Mouse (Mus musculus) midbrain, embryonic 13.5 days (tissue): ENCODE measurements around the gene Ugt1a8. TPM values are rescaled to one million over a fixed set of nuclear protein-coding genes. Genes with fewer than 3 reads are reported as not detected.
"Not testable (repeated sequence)": the region's sequence is repeated elsewhere in the genome, so short reads cannot be mapped to it uniquely, and the experiment has no call there.

Experiments used
- ATAC-seq: fragments of 200-750 bp; cut with Nextera tagmentation; 2 replicates; pipeline ENCODE4 v1.8.0; 2017; ENCODE audit warnings: mild to moderate bottlenecking, moderate TSS enrichment, moderate library complexity
- H3K27ac ChIP-seq: fragments of 300-500 bp; sonication (generic); 2 replicates; pipeline ENCODE4 v1.5.1; 2015; ENCODE audit warnings: inconsistent platforms, mild to moderate bottlenecking, moderate library complexity
- H3K27me3 ChIP-seq: fragments of 300-500 bp; sonication (generic); 2 replicates; pipeline ENCODE4 v1.6.1; 2015; ENCODE audit warnings: mild to moderate bottlenecking, inconsistent platforms
- H3K36me3 ChIP-seq: fragments of 300-500 bp; sonication (generic); 2 replicates; pipeline ENCODE4 v1.6.1; 2015; ENCODE audit warnings: mild to moderate bottlenecking, inconsistent platforms
- H3K4me1 ChIP-seq: fragments of 300-500 bp; sonication (generic); replicated peaks from 2 replicates; pipeline ENCODE4 v1.6.1; 2015; ENCODE audit warnings: inconsistent platforms
- H3K4me2 ChIP-seq: fragments of 300-500 bp; sonication (generic); replicated peaks from 2 replicates; pipeline ENCODE4 v1.6.1; 2015; ENCODE audit warnings: moderate library complexity, mild to moderate bottlenecking, inconsistent platforms
- H3K4me3 ChIP-seq: fragments of 300-500 bp; sonication (generic); replicated peaks from 2 replicates; pipeline ENCODE4 v1.5.1; 2015; ENCODE audit warnings: mild to moderate bottlenecking, inconsistent platforms
- H3K9ac ChIP-seq: fragments of 300-500 bp; sonication (generic); replicated peaks from 2 replicates; pipeline ENCODE4 v1.6.1; 2015; ENCODE audit warnings: mild to moderate bottlenecking, inconsistent platforms
- H3K9me3 ChIP-seq: fragments of 300-500 bp; sonication (generic); 2 replicates; pipeline ENCODE4 v1.6.1; 2016; ENCODE audit warnings: mild to moderate bottlenecking, inconsistent platforms
- WGBS: fragments of 180-500 bp; shearing (Covaris S2); methylation state at CpG from one replicate; pipeline ENCODE4 v1.1.7; 2015; 5-methylcytosine and 5-hydroxymethylcytosine counted together
- polyA plus RNA-seq: library from polyadenylated mRNA; unstranded; fragments of >200 nt; fragmentation: Nextera tagmentation; extraction: Ambion mirVana; gene quantifications from 2 replicates; pipeline ENCODE4 v1.2.1, GENCODE M21; 2015

Gene Ugt1a8
- polyA plus RNA-seq, 1 experiment from 2014 or later: not detected

DNA sequence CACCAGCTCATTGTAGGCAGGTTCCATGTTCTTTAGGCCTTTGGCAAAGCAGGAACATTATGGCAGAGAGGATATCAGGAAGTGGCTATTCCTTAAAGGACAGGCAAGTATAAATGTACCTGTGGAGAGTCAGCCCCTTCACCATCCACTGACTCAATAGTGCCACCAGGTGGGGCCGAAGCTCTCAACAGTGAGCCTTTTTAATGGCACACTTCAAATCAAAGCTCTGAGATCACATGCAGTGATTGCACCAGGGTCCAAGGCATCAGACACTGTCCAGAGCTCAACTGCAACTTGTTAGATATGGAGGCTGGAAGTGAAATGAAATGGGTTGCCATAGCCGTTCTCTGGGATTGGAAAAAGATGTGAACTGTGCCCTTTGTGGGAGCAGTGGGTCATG, 57.7 kb downstream of the Ugt1a8 start:
- ATAC-seq: not testable (repeated sequence)
- WGBS: 78% methylated on average over 2 of the region's 2 CpGs

DNA sequence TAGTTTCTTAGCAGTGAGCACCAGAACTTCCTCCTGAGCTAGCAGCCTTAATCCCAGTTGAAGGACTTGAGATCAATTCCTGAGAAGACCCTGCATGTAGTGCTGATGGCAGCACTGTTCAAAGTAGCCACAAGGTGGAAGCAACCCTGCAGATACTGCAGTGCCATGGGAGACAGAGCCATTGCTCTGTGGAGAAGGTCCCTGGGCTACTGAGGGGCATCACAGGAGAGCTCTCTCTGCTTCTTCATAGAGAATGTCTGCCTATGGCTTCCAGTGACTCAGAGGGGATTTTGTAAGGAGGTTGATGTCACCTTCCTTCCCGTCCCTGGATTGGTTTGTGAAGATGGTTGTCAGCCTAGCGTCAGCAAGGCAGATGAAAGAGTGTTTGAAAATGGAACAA, 62.5 kb downstream of the Ugt1a8 start:
- 85% methylated on average over 2 of the region's 2 CpGs for WGBS
- not testable (repeated sequence) for H3K9me3 ChIP-seq, H3K4me3 ChIP-seq, H3K9ac ChIP-seq, H3K4me1 ChIP-seq, H3K27me3 ChIP-seq, ATAC-seq, H3K4me2 ChIP-seq, H3K36me3 ChIP-seq, H3K27ac ChIP-seq

More for the DNA sequence above, 57.7 kb downstream of the Ugt1a8 start:
- H3K4me1 ChIP-seq, H3K9ac ChIP-seq, H3K4me3 ChIP-seq, H3K36me3 ChIP-seq, H3K27ac ChIP-seq, H3K9me3 ChIP-seq, H3K27me3 ChIP-seq, H3K4me2 ChIP-seq: not testable (repeated sequence)

DNA sequence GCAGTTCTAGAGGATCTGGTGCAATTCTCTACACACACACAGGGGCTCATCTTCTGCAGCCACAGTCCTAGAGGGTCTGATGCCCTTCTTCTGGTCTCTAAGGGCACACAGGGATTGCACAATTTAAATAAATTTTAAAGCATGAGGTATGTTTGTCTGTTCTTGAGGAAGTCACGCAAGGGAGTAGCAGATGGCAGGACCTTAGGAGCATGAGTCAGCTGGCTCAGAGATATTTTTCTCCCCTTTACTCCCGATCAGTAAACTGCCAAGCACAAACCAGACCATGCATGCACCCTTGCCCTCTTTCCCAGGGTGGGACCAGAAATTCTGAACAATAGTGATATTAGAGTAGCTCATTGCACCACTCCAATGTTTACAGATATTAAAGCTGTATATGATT, 70.8 kb downstream of the Ugt1a8 start:
- Histone ChIP-seq H3K4me3 (no peak overlapping the region), H3K4me1 (no peaks in the 10 kb centered on the region), H3K4me2 (no peak overlapping the region), H3K9me3 (no peaks in the 10 kb centered on the region), H3K36me3 (no peaks in the 10 kb centered on the region), H3K9ac (no peak overlapping the region), H3K27me3 (no peaks in the 10 kb centered on the region), H3K27ac (no peak overlapping the region)
- ATAC-seq: no peak
- 89% methylated on average over 2 of the region's 2 CpGs for WGBS

DNA sequence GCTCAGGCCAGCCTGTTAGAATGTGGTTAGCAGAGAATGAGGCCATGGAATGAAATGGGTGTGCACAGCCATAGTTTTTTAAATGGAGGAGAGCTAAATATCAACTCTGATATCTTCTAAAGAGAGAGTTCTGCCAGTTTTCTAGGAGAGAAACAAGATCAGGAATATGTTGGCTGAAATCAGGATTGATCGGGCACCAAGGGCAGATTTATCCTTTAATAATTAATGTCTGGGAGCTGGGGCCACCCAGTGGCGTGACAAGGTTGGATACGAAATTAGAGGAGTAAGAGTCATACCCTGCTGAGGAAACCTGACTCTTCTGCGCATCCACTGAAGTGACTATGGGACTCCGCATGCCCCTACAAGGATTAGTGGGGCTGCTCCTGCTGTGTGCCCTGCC, 78.1 kb downstream of the Ugt1a8 start, which contains the start of gene Ugt1a5:
Gene Ugt1a5 (plus strand): TSS at position 302 of the 400 bp plus-strand sequence.
- Histone ChIP-seq H3K36me3 (no peaks in the 10 kb centered on the region), H3K4me2 (no peak within 1 kb of the TSS), H3K27me3 (no peaks in the 10 kb centered on the region), H3K27ac (no peak within 1 kb of the TSS), H3K4me1 (no peaks in the 10 kb centered on the region), H3K9me3 (no peaks in the 10 kb centered on the region), H3K9ac (no peak within 1 kb of the TSS), H3K4me3 (no peak within 1 kb of the TSS)
- 89% methylated on average over 5 of the region's 5 CpGs for WGBS
- ATAC-seq: no peak

DNA sequence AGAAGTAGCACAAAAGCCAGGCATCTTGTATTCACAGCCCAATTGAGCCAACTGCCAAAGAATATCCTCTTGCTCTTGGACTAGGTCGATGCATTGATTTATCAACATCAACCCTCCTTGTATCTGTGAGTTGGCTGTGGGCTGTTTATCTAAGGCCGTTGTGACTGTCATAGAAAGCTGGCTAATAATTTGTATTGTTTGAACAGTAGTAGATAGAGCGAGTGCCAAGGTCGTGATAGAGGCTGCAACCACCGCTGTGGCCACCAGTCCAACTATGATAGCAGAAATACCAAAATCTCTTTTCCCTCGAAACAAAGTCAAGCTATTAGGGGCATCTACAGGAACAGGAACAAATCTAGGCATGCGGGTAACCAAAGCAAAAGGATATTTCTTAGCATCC, 84.6 kb downstream of the Ugt1a8 start:
- not testable (repeated sequence) for H3K4me2 ChIP-seq, H3K9ac ChIP-seq, H3K4me3 ChIP-seq, H3K4me1 ChIP-seq, H3K27ac ChIP-seq, H3K36me3 ChIP-seq, H3K9me3 ChIP-seq, H3K27me3 ChIP-seq, ATAC-seq
- WGBS: 85% methylated on average over 7 of the region's 7 CpGs

DNA sequence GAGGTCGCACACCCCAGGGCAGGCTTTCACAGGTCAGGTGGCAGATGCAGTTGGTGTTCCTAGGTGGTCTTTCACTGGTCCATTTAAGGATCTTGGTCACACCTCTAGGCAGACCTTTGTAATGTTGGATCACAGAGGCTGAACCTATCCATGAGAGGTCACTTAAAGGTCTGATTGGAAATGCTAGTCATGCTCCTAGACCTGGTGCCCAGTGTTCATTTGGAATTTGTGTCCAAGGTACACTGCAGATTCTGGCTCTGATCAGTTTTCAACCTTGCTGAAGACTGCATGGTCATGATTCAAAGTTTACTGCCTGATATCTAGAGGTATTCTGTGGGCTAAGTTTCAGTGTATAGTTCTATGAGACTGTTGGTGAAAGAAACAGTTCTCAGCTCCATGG, 92.0 kb downstream of the Ugt1a8 start:
- WGBS: 100% methylated on average over 1 of the region's 1 CpGs
- ATAC-seq: no peak
- no peaks in the 10 kb centered on the region for H3K27me3 ChIP-seq

DNA sequence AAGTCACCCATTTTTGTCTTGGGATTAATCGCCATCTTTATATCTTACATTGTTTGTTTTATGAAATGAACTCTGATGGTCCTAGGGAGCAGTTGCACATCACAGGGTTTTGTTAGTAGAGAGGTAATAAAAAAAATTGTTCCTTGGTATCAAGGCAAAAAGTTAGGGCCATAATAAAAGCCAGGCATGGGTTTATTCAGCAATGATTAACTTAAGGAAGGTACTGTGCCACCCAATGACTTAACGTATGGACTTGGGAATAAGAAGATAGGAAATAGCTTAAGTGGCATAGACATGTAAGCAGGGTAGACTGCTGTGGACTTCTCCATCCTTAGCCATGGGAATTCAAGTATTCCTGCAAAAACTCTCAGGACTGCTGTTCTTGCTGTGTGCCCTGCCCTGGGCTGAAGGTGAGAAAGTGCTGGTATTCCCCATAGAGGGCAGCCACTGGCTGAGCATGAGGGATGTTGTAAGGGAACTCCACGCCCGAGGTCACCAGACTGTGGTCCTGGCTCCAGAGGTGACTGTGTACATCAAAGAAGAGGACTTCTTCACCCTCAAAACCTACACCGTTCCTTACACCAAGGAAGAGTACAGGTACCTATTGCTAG, 98.8 kb downstream of the Ugt1a8 start:
- Histone ChIP-seq H3K4me1 (no peaks in the 10 kb centered on the region), H3K36me3 (no peaks in the 10 kb centered on the region), H3K27me3 (no peaks in the 10 kb centered on the region), H3K4me3 (no peak overlapping the region), H3K9me3 (0 out of 2 replicates have a peak, but pooled peaks cover 3% of the 10 kb centered on the region), H3K9ac (no peak overlapping the region), H3K27ac (no peak overlapping the region), H3K4me2 (no peak overlapping the region)
- no peak for ATAC-seq
- WGBS: 92% methylated on average over 5 of the region's 5 CpGs

More for the DNA sequence above, 92.0 kb downstream of the Ugt1a8 start:
- no peak overlapping the region for H3K4me2 ChIP-seq
- 0 out of 2 replicates have a peak, but pooled peaks cover 11% of the 10 kb centered on the region for H3K9me3 ChIP-seq
- H3K27ac ChIP-seq: no peak overlapping the region
- no peak overlapping the region for H3K9ac ChIP-seq
- no peaks in the 10 kb centered on the region for H3K36me3 ChIP-seq
- no peaks in the 10 kb centered on the region for H3K4me1 ChIP-seq
- H3K4me3 ChIP-seq: no peak overlapping the region

DNA sequence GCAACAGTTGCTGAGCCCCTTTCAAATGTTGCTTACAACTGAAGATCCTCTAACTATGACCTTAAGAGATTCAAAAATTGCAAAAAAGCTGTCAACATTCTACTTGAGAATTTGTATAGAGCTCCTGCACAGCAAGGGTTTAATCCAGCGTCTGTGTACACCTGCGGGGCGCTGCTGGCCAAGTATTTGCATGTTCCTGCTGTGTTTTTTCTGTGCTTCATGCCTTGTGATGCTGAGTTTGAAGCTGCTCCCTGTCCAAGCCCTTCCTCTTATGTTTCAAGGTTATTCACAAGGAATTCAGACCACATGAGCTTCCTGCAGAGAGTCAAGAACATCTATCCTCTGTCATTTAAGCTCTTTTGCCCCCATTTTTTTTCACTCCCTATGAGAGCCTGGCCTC, 104.5 kb downstream of the Ugt1a8 start:
- no peak for ATAC-seq
- Histone ChIP-seq H3K9me3 (0 out of 2 replicates have a peak, but pooled peaks cover 3% of the 10 kb centered on the region), H3K36me3 (no peaks in the 10 kb centered on the region), H3K9ac (no peak overlapping the region), H3K4me2 (no peak overlapping the region), H3K4me3 (no peak overlapping the region), H3K27ac (no peak overlapping the region), H3K27me3 (no peaks in the 10 kb centered on the region), H3K4me1 (no peaks in the 10 kb centered on the region)
- 76% methylated on average over 3 of the region's 3 CpGs for WGBS

DNA sequence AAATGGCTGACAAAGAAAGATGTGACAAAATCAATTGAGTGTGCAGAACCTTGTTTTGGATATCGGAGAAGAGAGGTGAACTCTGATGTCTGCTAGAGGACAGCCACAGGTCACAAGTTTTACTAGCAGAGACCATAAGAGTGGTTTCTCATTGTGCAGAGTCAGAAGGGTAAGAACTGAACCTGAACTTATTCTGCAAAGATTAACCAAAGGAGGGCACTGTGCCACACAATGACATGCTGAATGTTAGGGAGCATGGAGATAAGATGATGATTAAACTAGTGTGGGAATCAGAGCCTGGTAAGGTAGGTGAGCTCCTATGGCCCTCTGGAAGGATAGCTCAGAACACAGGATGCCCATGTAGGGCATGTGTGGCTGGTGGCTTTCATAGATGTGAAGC, 108.1 kb downstream of the Ugt1a8 start:
- H3K9me3 ChIP-seq: no peaks in the 10 kb centered on the region
- H3K4me1 ChIP-seq: no peaks in the 10 kb centered on the region
- no peak overlapping the region for H3K27ac ChIP-seq
- H3K27me3 ChIP-seq: no peaks in the 10 kb centered on the region
- WGBS: 93% methylated on average over 1 of the region's 1 CpGs
- no peak overlapping the region for H3K9ac ChIP-seq
- ATAC-seq: no peak
- no peak overlapping the region for H3K4me2 ChIP-seq
- H3K4me3 ChIP-seq: no peak overlapping the region
- no peaks in the 10 kb centered on the region for H3K36me3 ChIP-seq

DNA sequence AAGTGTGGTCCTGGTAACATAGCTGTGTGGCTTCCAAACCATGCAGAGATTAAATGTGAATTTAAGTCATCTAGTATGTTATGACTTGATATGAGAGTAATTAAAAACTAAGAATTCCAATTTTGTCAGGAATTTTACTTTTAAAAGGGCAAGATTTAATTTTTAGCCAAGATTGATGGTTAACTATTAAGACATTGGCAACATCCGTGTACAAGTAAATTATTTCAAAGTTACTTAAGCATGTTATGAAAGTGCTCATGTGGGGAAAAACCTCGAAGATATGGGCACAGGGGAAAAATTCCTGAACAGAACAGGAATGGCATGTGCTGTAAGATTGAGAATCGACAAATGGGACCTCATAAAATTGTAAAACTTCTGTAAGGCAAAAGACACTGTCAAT, 109.8 kb downstream of the Ugt1a8 start:
- Histone ChIP-seq H3K9me3 (no peaks in the 10 kb centered on the region), H3K4me3 (no peak overlapping the region), H3K27me3 (no peaks in the 10 kb centered on the region), H3K4me2 (no peak overlapping the region), H3K36me3 (no peaks in the 10 kb centered on the region), H3K27ac (no peak overlapping the region), H3K4me1 (no peaks in the 10 kb centered on the region), H3K9ac (no peak overlapping the region)
- ATAC-seq: no peak
- 79% methylated on average over 3 of the region's 3 CpGs for whole genome bisulfite sequencing

DNA sequence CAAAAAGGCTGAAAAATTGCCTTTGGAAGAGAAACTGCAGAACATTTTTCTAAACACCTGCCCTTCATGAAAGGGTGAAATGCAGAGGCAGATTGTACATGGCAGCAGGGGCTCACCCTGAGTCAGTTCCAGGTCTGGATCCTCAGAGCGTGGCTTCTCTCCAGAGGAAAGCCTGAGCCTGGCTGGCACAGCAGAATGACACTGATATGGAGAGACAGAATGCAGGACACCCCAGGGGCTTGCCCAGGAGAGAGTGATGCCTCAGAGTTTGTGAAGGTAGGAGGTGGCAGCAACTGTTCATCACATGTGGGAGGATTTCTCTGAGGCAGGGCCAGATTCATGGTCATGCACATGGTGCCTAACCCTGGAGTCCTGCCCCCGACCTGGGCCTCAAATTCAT, 112.4 kb downstream of the Ugt1a8 start:
- H3K9ac ChIP-seq: no peak overlapping the region
- H3K4me2 ChIP-seq: no peak overlapping the region
- H3K27me3 ChIP-seq: no peaks in the 10 kb centered on the region
- H3K9me3 ChIP-seq: no peaks in the 10 kb centered on the region
- H3K4me1 ChIP-seq: 0 out of 2 replicates have a peak, but pooled peaks cover under 1% of the 10 kb centered on the region
- no peak overlapping the region for H3K27ac ChIP-seq
- WGBS: 78% methylated on average over 2 of the region's 2 CpGs
- no peaks in the 10 kb centered on the region; the same call in 1 of the 2 replicates for H3K36me3 ChIP-seq
- H3K4me3 ChIP-seq: no peak overlapping the region
- no peak for ATAC-seq

DNA sequence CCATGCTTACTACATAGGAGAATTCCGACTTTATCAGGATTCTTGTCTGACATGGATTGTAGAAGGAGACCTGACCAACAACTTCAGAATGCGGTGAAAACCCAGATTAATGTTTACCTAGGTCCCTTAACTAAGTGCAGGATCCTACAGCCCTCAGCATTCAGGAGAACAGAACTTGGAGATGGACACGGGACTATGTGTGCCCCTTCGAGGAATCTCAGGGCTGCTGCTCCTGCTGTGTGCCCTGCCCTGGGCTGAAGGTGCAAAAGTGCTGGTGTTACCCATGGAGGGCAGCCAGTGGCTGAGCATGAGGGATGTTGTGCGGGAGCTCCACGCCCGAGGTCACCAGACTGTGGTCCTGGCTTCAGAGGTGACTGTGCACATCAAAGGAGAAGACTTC, 112.8 kb downstream of the Ugt1a8 start, which contains the start of gene Ugt1a2:
Gene Ugt1a2 (plus strand): TSS at position 146 of the 400 bp plus-strand sequence.
- Histone ChIP-seq H3K27ac (no peak within 1 kb of the TSS), H3K27me3 (no peaks in the 10 kb centered on the region), H3K4me1 (0 out of 2 replicates have a peak, but pooled peaks cover 4% of the 10 kb centered on the region), H3K9me3 (no peaks in the 10 kb centered on the region), H3K9ac (no peak within 1 kb of the TSS), H3K36me3 (no peaks in the 10 kb centered on the region; the same call in 1 of the 2 replicates), H3K4me3 (no peak within 1 kb of the TSS), H3K4me2 (no peak within 1 kb of the TSS)
- WGBS: 80% methylated on average over 7 of the region's 7 CpGs
- ATAC-seq: no peak
